Mouse (Mus musculus): ENCODE results near the gene Olfr1314.

The Olfr1314 gene

GRCm38 (mm10) chr2:112096681-112097080 lies at the start of gene Olfr1314:
Olfr1314 (minus strand) TSS chr2:112096781.
- DNase-seq (ENCODE audit: low spot score) = no peak

- DNase-seq (ENCODE audit: low spot score) = no peak
Observed at GRCm38 (mm10) chr2:112140029-112140428, 43.4 kb upstream of the Olfr1314 start, which contains the start of gene Olfr1317. Olfr1317 (plus strand) TSS chr2:112140329.

- DNase-seq (ENCODE audit: low spot score) = no peak
Observed at GRCm38 (mm10) chr2:112134877-112135276, 38.3 kb upstream of the Olfr1314 start, which contains the start of gene Olfr1316. Olfr1316 (minus strand) TSS chr2:112134977.

DNA sequence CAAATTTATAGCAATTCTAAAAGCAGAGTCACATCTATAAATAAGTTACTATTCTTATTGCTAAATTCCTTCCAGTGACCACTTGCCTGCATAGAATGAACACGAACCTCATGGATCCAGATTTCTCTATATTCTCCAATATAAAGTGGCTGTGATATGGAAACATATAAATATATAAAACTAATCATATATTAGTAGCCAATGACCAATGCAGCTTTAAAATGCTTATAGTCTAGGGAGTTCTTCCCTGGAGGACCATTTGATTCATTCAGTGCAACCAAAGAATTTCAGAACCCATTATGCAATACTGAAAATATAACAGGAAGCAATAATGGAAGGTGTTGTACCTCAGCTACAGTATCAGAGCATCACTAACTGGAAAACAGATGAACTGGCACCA lies 18.8 kb upstream of the Olfr1314 start, which contains the start of gene Olfr1315-ps1:
TSS of gene Olfr1315-ps1 (minus strand) at position 101 of the 400 bp plus-strand sequence.
- no peak for DNase-seq (ENCODE audit: low spot score)

DNA sequence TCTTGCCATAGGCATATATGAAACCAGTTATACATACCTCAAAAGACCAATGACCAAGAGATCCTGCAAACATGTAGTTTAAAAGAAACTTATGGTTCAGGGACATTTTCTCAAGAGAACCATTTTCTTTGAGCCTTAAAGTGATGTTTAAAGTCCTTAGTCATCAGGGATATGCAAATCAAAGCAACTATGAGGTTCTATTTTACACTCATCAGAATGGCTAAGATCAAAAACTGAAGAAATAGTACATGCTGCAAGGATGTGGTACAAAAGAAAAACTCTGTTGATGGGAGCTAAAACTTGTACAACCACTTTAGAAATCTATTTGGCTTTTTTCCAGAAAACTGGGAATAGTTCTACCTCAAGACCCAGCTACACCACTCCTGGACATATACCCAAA lies 18.8 kb downstream of the Olfr1314 start, which contains the start of gene Olfr1313:
TSS of gene Olfr1313 (minus strand) at position 101 of the 400 bp plus-strand sequence.
- no peak for DNase-seq (ENCODE audit: low spot score)

- DNase-seq (ENCODE audit: low spot score) = no peak
Observed at GRCm38 (mm10) chr2:112050138-112050537, 46.4 kb downstream of the Olfr1314 start, which contains the start of gene Olfr1312. Olfr1312 (minus strand) TSS chr2:112050238.

All from layer of hippocampus, adult 9-10 months (tissue).